Mouse (Mus musculus): ENCODE results near the gene Rbbp5. TPM values are rescaled to one million over a fixed set of nuclear protein-coding genes. Genes with fewer than 3 reads are reported as not detected.

Rbbp5 gene
- polyA plus RNA-seq, 1 experiment from 2014 or later: 47.3 TPM

GRCm38 (mm10) chr1:132509771-132510170 is 32.6 kb downstream of the Rbbp5 start:
- Histone ChIP-seq H3K4me2 (replicated peaks; ENCODE audit: low read depth, low read length) (no peak overlapping the region), H3K4me3 (ENCODE audit: low read length) (no peak overlapping the region), H3K27me3 (ENCODE audit: control insufficient read depth, insufficient read depth, low read length) (no peaks in the 10 kb centered on the region), H3K27ac (ENCODE audit: low read depth, low read length) (no peak overlapping the region), H3K9ac (ENCODE audit: low read depth, low read length) (no peak overlapping the region), H3K9me3 (ENCODE audit: control insufficient read depth, low read length) (no peaks in the 10 kb centered on the region), H3K4me1 (ENCODE audit: control insufficient read depth, insufficient read depth, low read length) (no peaks in the 10 kb centered on the region), H3K36me3 (ENCODE audit: control insufficient read depth, insufficient read depth, low read length) (peaks cover 30% of the 10 kb centered on the region)
- ATAC-seq (ENCODE audit: low FRiP score, low TSS enrichment): no peak
- WGBS: 83% methylated on average over 5 of the region's 5 CpGs

- Histone ChIP-seq H3K27ac (ENCODE audit: low read depth, low read length) (no peak overlapping the region), H3K4me2 (replicated peaks; ENCODE audit: low read depth, low read length) (no peak overlapping the region), H3K9ac (ENCODE audit: low read depth, low read length) (no peak overlapping the region), H3K9me3 (ENCODE audit: control insufficient read depth, low read length) (no peaks in the 10 kb centered on the region), H3K36me3 (ENCODE audit: control insufficient read depth, insufficient read depth, low read length) (peaks cover 12% of the 10 kb centered on the region), H3K4me3 (ENCODE audit: low read length) (no peak overlapping the region), H3K4me1 (ENCODE audit: control insufficient read depth, insufficient read depth, low read length) (no peaks in the 10 kb centered on the region), H3K27me3 (ENCODE audit: control insufficient read depth, insufficient read depth, low read length) (no peaks in the 10 kb centered on the region)
- ATAC-seq (ENCODE audit: low FRiP score, low TSS enrichment): peak; percentile 78
- 20% methylated on average over 8 of the region's 8 CpGs for WGBS
Observed at GRCm38 (mm10) chr1:132511521-132511920, 34.4 kb downstream of the Rbbp5 start.

GRCm38 (mm10) chr1:132512106-132512505 is 34.9 kb downstream of the Rbbp5 start:
- Histone ChIP-seq H3K9ac (ENCODE audit: low read depth, low read length) (no peak overlapping the region), H3K4me2 (replicated peaks; ENCODE audit: low read depth, low read length) (no peak overlapping the region), H3K4me3 (ENCODE audit: low read length) (no peak overlapping the region), H3K27ac (ENCODE audit: low read depth, low read length) (no peak overlapping the region), H3K4me1 (ENCODE audit: control insufficient read depth, insufficient read depth, low read length) (no peaks in the 10 kb centered on the region), H3K9me3 (ENCODE audit: control insufficient read depth, low read length) (no peaks in the 10 kb centered on the region), H3K27me3 (ENCODE audit: control insufficient read depth, insufficient read depth, low read length) (no peaks in the 10 kb centered on the region), H3K36me3 (ENCODE audit: control insufficient read depth, insufficient read depth, low read length) (peaks cover 6% of the 10 kb centered on the region)
- 74% methylated on average over 8 of the region's 8 CpGs for WGBS
- ATAC-seq (ENCODE audit: low FRiP score, low TSS enrichment): peak; percentile 13; the same call in 1 of the 2 replicates

- H3K27me3 ChIP-seq (ENCODE audit: control insufficient read depth, insufficient read depth, low read length): no peaks in the 10 kb centered on the region
- no peak overlapping the region for H3K9ac ChIP-seq (ENCODE audit: low read depth, low read length)
- no peak overlapping the region for H3K4me3 ChIP-seq (ENCODE audit: low read length)
- no peak overlapping the region for H3K27ac ChIP-seq (ENCODE audit: low read depth, low read length)
- 92% methylated on average over 12 of the region's 12 CpGs for WGBS
- H3K4me2 ChIP-seq (replicated peaks; ENCODE audit: low read depth, low read length): no peak overlapping the region
- H3K36me3 ChIP-seq (ENCODE audit: control insufficient read depth, insufficient read depth, low read length): no peaks in the 10 kb centered on the region
- H3K9me3 ChIP-seq (ENCODE audit: control insufficient read depth, low read length): no peaks in the 10 kb centered on the region
- no peak for ATAC-seq (ENCODE audit: low FRiP score, low TSS enrichment)
- H3K4me1 ChIP-seq (ENCODE audit: control insufficient read depth, insufficient read depth, low read length): no peaks in the 10 kb centered on the region
Observed at GRCm38 (mm10) chr1:132515339-132515738, 38.2 kb downstream of the Rbbp5 start.

- no peaks in the 10 kb centered on the region for H3K4me1 ChIP-seq (ENCODE audit: control insufficient read depth, insufficient read depth, low read length)
- no peaks in the 10 kb centered on the region for H3K9me3 ChIP-seq (ENCODE audit: control insufficient read depth, low read length)
- H3K27ac ChIP-seq (ENCODE audit: low read depth, low read length): no peak overlapping the region
- H3K4me2 ChIP-seq (replicated peaks; ENCODE audit: low read depth, low read length): no peak overlapping the region
- H3K27me3 ChIP-seq (ENCODE audit: control insufficient read depth, insufficient read depth, low read length): no peaks in the 10 kb centered on the region
- no peak overlapping the region for H3K4me3 ChIP-seq (ENCODE audit: low read length)
- WGBS: 92% methylated on average over 11 of the region's 11 CpGs
- H3K9ac ChIP-seq (ENCODE audit: low read depth, low read length): no peak overlapping the region
- ATAC-seq (ENCODE audit: low FRiP score, low TSS enrichment): no peak
- no peaks in the 10 kb centered on the region for H3K36me3 ChIP-seq (ENCODE audit: control insufficient read depth, insufficient read depth, low read length)
Observed at GRCm38 (mm10) chr1:132516776-132517175, 39.6 kb downstream of the Rbbp5 start.

- no peak overlapping the region for H3K27ac ChIP-seq (ENCODE audit: low read depth, low read length)
- no peaks in the 10 kb centered on the region for H3K4me1 ChIP-seq (ENCODE audit: control insufficient read depth, insufficient read depth, low read length)
- ATAC-seq (ENCODE audit: low FRiP score, low TSS enrichment): no peak
- no peaks in the 10 kb centered on the region for H3K36me3 ChIP-seq (ENCODE audit: control insufficient read depth, insufficient read depth, low read length)
- no peak overlapping the region for H3K4me2 ChIP-seq (replicated peaks; ENCODE audit: low read depth, low read length)
- no peak overlapping the region for H3K9ac ChIP-seq (ENCODE audit: low read depth, low read length)
- no peaks in the 10 kb centered on the region for H3K27me3 ChIP-seq (ENCODE audit: control insufficient read depth, insufficient read depth, low read length)
- no peaks in the 10 kb centered on the region for H3K9me3 ChIP-seq (ENCODE audit: control insufficient read depth, low read length)
- WGBS: 85% methylated on average over 18 of the region's 18 CpGs
- no peak overlapping the region for H3K4me3 ChIP-seq (ENCODE audit: low read length)
Observed at GRCm38 (mm10) chr1:132518621-132519020, 41.5 kb downstream of the Rbbp5 start.

- 93% methylated on average over 11 of the region's 11 CpGs for WGBS
- no peaks in the 10 kb centered on the region for H3K9me3 ChIP-seq (ENCODE audit: control insufficient read depth, low read length)
- no peak overlapping the region for H3K9ac ChIP-seq (ENCODE audit: low read depth, low read length)
- no peak overlapping the region for H3K4me3 ChIP-seq (ENCODE audit: low read length)
- H3K27me3 ChIP-seq (ENCODE audit: control insufficient read depth, insufficient read depth, low read length): no peaks in the 10 kb centered on the region
- H3K4me1 ChIP-seq (ENCODE audit: control insufficient read depth, insufficient read depth, low read length): no peaks in the 10 kb centered on the region
- no peak for ATAC-seq (ENCODE audit: low FRiP score, low TSS enrichment)
- H3K4me2 ChIP-seq (replicated peaks; ENCODE audit: low read depth, low read length): no peak overlapping the region
- no peak overlapping the region for H3K27ac ChIP-seq (ENCODE audit: low read depth, low read length)
- no peaks in the 10 kb centered on the region for H3K36me3 ChIP-seq (ENCODE audit: control insufficient read depth, insufficient read depth, low read length)
Observed at GRCm38 (mm10) chr1:132519734-132520133, 42.6 kb downstream of the Rbbp5 start.

- H3K9me3 ChIP-seq (ENCODE audit: control insufficient read depth, low read length): no peaks in the 10 kb centered on the region
- WGBS: 18% methylated on average over 3 of the region's 6 CpGs
- H3K4me2 ChIP-seq (replicated peaks; ENCODE audit: low read depth, low read length): no peak overlapping the region
- no peak overlapping the region for H3K9ac ChIP-seq (ENCODE audit: low read depth, low read length)
- H3K36me3 ChIP-seq (ENCODE audit: control insufficient read depth, insufficient read depth, low read length): no peaks in the 10 kb centered on the region
- H3K4me3 ChIP-seq (ENCODE audit: low read length): no peak overlapping the region
- peak; percentile 73 for ATAC-seq (ENCODE audit: low FRiP score, low TSS enrichment)
- no peaks in the 10 kb centered on the region for H3K27me3 ChIP-seq (ENCODE audit: control insufficient read depth, insufficient read depth, low read length)
- no peak overlapping the region for H3K27ac ChIP-seq (ENCODE audit: low read depth, low read length)
- H3K4me1 ChIP-seq (ENCODE audit: control insufficient read depth, insufficient read depth, low read length): no peaks in the 10 kb centered on the region
Observed at GRCm38 (mm10) chr1:132520764-132521163, 43.6 kb downstream of the Rbbp5 start.

- H3K9me3 ChIP-seq (ENCODE audit: control insufficient read depth, low read length): no peaks in the 10 kb centered on the region
- WGBS: 82% methylated on average over 8 of the region's 8 CpGs
- no peak overlapping the region for H3K4me3 ChIP-seq (ENCODE audit: low read length)
- H3K9ac ChIP-seq (ENCODE audit: low read depth, low read length): no peak overlapping the region
- H3K36me3 ChIP-seq (ENCODE audit: control insufficient read depth, insufficient read depth, low read length): no peaks in the 10 kb centered on the region
- no peak for ATAC-seq (ENCODE audit: low FRiP score, low TSS enrichment)
- H3K27ac ChIP-seq (ENCODE audit: low read depth, low read length): no peak overlapping the region
- no peak overlapping the region for H3K4me2 ChIP-seq (replicated peaks; ENCODE audit: low read depth, low read length)
- H3K27me3 ChIP-seq (ENCODE audit: control insufficient read depth, insufficient read depth, low read length): no peaks in the 10 kb centered on the region
- H3K4me1 ChIP-seq (ENCODE audit: control insufficient read depth, insufficient read depth, low read length): no peaks in the 10 kb centered on the region
Observed at GRCm38 (mm10) chr1:132523048-132523447, 45.9 kb downstream of the Rbbp5 start.

- H3K4me2 ChIP-seq (replicated peaks; ENCODE audit: low read depth, low read length): no peak overlapping the region
- ATAC-seq (ENCODE audit: low FRiP score, low TSS enrichment): no peak
- no peaks in the 10 kb centered on the region for H3K9me3 ChIP-seq (ENCODE audit: control insufficient read depth, low read length)
- no peak overlapping the region for H3K27ac ChIP-seq (ENCODE audit: low read depth, low read length)
- no peak overlapping the region for H3K4me3 ChIP-seq (ENCODE audit: low read length)
- no peaks in the 10 kb centered on the region for H3K4me1 ChIP-seq (ENCODE audit: control insufficient read depth, insufficient read depth, low read length)
- 33% methylated on average over 4 of the region's 4 CpGs for WGBS
- no peaks in the 10 kb centered on the region for H3K36me3 ChIP-seq (ENCODE audit: control insufficient read depth, insufficient read depth, low read length)
- H3K27me3 ChIP-seq (ENCODE audit: control insufficient read depth, insufficient read depth, low read length): no peaks in the 10 kb centered on the region
- H3K9ac ChIP-seq (ENCODE audit: low read depth, low read length): no peak overlapping the region
Observed at GRCm38 (mm10) chr1:132523920-132524319, 46.8 kb downstream of the Rbbp5 start.
